Mouse (Mus musculus) liver, embryonic 14.5 days (tissue): ENCODE results near the gene Zfp451.

ENCODE experiments used
- CTCF ChIP-seq: IDR thresholded peaks from 2 replicates; pipeline ENCODE4 v1.5.1; 2016; ENCODE audit warnings: antibody characterized with exemption, low read depth, control low read depth
- EP300 ChIP-seq: IDR thresholded peaks from 2 replicates; pipeline ENCODE4 v1.6.1; 2016; ENCODE audit warnings: antibody characterized with exemption, low read depth

- TF ChIP-seq EP300 (no peak), CTCF (no peak)
Observed at GRCm38 (mm10) chr1:33724516-33724915, 89.9 kb downstream of the Zfp451 start.
